Mouse (Mus musculus) ES-Bruce4 (cell line): ENCODE measurements around the gene Gm16440. TPM values are rescaled to one million over a fixed set of nuclear protein-coding genes. Genes with fewer than 3 reads are reported as not detected.
"Not testable (repeated sequence)": the region's sequence is repeated elsewhere in the genome, so short reads cannot be mapped to it uniquely, and the experiment has no call there.

Experiments
- H3K27ac ChIP-seq: 2 replicates; pipeline ENCODE4 v1.5.1; 2012; ENCODE audit warnings: low read length, inconsistent platforms; ENCODE audit not compliant: insufficient read depth
- H3K27me3 ChIP-seq: 2 replicates; pipeline ENCODE4 v1.6.1; 2012; ENCODE audit warnings: mild to moderate bottlenecking, low read length, inconsistent platforms; ENCODE audit not compliant: control insufficient read depth, poor library complexity, insufficient read depth, severe bottlenecking
- H3K36me3 ChIP-seq: 2 replicates; pipeline ENCODE4 v1.6.1; 2012; ENCODE audit warnings: inconsistent platforms, mild to moderate bottlenecking, low read length, moderate library complexity; ENCODE audit not compliant: control insufficient read depth, poor library complexity, insufficient read depth, severe bottlenecking
- H3K4me1 ChIP-seq: one replicate; pipeline ENCODE4 v1.8.1; 2011; ENCODE audit warnings: low read length; ENCODE audit not compliant: control insufficient read depth, insufficient read depth
- H3K4me3 ChIP-seq: 2 replicates; pipeline ENCODE4 v1.5.1; 2011; ENCODE audit warnings: low read depth, mild to moderate bottlenecking, low read length
- H3K9ac ChIP-seq: 2 replicates; pipeline ENCODE4 v1.6.1; 2012; ENCODE audit warnings: low read depth, mild to moderate bottlenecking, inconsistent platforms; ENCODE audit not compliant: poor library complexity, severe bottlenecking
- H3K9me3 ChIP-seq: replicated peaks from 2 replicates; pipeline ENCODE4 v1.6.1; 2012; ENCODE audit warnings: mild to moderate bottlenecking, low read length, inconsistent platforms; ENCODE audit not compliant: control insufficient read depth, poor library complexity, insufficient read depth, severe bottlenecking
- polyA plus RNA-seq: library from polyadenylated mRNA; stranded (reverse); fragments of >200 nt; gene quantifications from 2 replicates; pipeline ENCODE4 v1.2.4, GENCODE M21; 2011; ENCODE audit warnings: low read depth; ENCODE audit not compliant: missing spikeins, insufficient read depth, insufficient read length

The Gm16440 gene
- not detected in 2 replicates for polyA plus RNA-seq

DNA sequence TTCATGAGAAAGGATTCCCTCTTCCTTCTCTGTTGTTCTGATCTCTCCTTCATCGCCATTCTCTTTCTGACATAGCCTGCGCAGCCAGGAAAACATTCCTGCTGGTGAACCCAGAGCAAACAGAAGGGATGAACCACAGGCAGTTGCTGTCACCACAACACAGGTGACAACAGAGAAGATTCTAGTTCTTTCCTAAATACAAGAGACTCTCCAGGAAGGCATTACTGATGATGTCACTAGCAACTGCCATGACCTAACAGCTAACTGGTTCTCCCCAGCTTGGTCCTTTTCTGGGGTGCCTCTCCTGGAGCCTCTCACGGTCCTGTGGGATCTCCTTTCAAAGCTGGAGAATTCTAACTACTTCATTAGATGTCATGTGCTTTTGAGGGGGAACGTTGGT, at the start of gene Gm16440:
Gene Gm16440, minus strand, starts transcription at position 101 of the 400 bp plus-strand sequence.
- H3K4me1 ChIP-seq, H3K9me3 ChIP-seq, H3K4me3 ChIP-seq, H3K36me3 ChIP-seq, H3K27ac ChIP-seq, H3K9ac ChIP-seq, H3K27me3 ChIP-seq: not testable (repeated sequence)

DNA sequence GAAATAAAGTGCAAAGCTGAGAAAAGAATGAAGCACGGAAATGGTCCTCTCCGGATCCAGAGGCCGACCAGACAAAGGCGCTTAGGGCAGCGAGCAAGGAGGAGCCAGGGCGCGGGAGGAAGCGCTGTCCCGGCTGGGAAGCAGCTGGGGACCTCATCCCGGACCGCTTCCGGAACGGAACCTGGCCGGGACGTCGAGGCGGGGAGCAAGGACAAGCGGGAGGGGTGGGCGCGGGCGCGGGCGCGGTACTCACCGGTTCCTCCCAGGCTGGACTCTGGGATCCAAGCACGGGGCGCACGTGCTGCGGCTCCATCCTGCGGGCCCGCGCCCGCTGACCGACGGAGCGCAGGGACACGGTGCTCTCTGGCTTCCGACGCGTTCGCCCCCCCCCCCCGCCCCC, 36.6 kb upstream of the Gm16440 start:
- H3K9ac ChIP-seq, H3K27ac ChIP-seq, H3K4me3 ChIP-seq, H3K27me3 ChIP-seq, H3K9me3 ChIP-seq, H3K4me1 ChIP-seq, H3K36me3 ChIP-seq: not testable (repeated sequence)

DNA sequence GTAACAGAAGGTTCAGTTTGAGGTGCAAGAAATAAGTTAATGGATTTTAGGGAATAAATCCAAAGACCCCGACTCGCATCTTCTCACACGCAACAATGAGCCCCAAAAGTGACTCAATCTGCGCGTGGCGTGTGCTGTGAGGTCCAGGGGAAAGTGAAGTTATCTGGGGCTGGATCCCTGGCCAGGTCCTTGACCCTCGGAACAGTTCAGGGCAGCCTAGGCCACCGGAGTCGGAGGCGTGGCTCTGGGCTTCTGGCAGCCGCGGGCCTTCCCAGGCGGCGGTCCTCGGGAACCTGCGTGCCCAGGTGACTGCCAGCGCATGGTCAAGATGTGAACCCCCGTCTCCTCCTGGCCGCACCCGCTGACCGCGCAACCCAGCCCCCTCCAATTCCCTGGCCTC, 36.2 kb upstream of the Gm16440 start:
- not testable (repeated sequence) for H3K27ac ChIP-seq, H3K27me3 ChIP-seq, H3K36me3 ChIP-seq, H3K4me3 ChIP-seq, H3K9ac ChIP-seq, H3K4me1 ChIP-seq, H3K9me3 ChIP-seq

DNA sequence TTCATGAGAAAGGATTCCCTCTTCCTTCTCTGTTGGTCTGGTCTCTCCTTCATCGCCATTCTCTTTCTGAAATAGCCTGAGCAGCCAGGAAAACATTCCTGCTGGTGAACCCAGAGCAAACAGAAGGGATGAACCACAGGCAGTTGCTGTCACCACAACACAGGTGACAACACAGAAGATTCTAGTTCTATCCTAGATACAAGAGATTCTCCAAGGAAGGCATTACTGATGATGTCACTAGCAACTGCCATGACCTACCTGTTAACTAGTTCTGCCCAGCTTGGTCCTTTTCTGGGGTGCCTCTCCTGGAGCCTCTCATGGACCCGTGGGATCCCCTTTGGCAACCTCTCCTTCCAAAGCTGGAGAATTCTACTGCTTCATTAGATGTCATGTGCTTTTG, 22.3 kb upstream of the Gm16440 start, which contains the start of gene Gm3591:
Gene Gm3591, minus strand, starts transcription at position 101 of the 400 bp plus-strand sequence.
- H3K4me1 ChIP-seq, H3K4me3 ChIP-seq, H3K9ac ChIP-seq, H3K27ac ChIP-seq, H3K36me3 ChIP-seq, H3K9me3 ChIP-seq, H3K27me3 ChIP-seq: not testable (repeated sequence)

DNA sequence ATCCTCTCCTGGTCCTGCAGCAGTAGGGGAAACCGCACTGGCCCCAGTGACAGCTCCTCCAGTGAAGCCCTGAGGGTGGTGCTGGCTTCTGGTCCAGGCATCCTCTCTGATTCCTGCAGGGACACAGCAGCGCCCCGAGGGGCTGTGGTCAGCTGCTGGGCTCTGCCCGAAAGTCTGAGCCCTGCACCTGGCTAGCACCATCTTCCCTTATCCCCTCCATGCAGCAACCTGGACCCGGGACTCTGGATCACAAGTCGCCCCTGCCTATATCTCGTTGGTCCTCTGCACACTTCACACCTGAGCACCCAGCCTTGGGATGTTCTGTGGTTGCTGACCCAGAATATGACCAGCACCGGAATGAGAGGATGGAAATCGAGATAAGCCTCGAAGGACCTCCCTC, 46.5 kb downstream of the Gm16440 start, which contains the start of gene Gm3618:
Gene Gm3618, minus strand, starts transcription at position 101 of the 400 bp plus-strand sequence.
- H3K4me1 ChIP-seq, H3K27ac ChIP-seq: not testable (repeated sequence)

More for the DNA sequence above, 46.5 kb downstream of the Gm16440 start, which contains the start of gene Gm3618:
- not testable (repeated sequence) for H3K4me3 ChIP-seq, H3K9me3 ChIP-seq, H3K9ac ChIP-seq, H3K36me3 ChIP-seq, H3K27me3 ChIP-seq

Other genes with a start within 250 kb of the Gm16440 start
- not detected in 2 replicates for gene Gm21560, start 171.0 kb downstream of the Gm16440 start, polyA plus RNA-seq
- gene Gm3411, start 103.1 kb downstream of the Gm16440 start, polyA plus RNA-seq, result 0.64 and 1.7 TPM in 2 replicates
- not detected in 2 replicates for gene Gm21103, start 85.5 kb downstream of the Gm16440 start, polyA plus RNA-seq
- not detected in 2 replicates for gene Gm3618, start 46.6 kb downstream of the Gm16440 start, polyA plus RNA-seq
- gene Gm3591, start 22.2 kb upstream of the Gm16440 start, polyA plus RNA-seq, result 0.40 TPM in 1 of 2 replicates, not detected in the other
- not detected in 2 replicates for gene Gm3594, start 54.3 kb upstream of the Gm16440 start, polyA plus RNA-seq
- not detected in 2 replicates for gene Gm8356, start 147.0 kb upstream of the Gm16440 start, polyA plus RNA-seq
- not detected in 2 replicates for gene Gm3629, start 200.3 kb upstream of the Gm16440 start, polyA plus RNA-seq
- gene Gm3460, start 232.1 kb upstream of the Gm16440 start, polyA plus RNA-seq, result not detected in 2 replicates